Mouse (Mus musculus) hindbrain, embryonic 14.5 days (tissue): ENCODE measurements around the gene Pla2g5. TPM values are rescaled to one million over a fixed set of nuclear protein-coding genes. Genes with fewer than 3 reads are reported as not detected.

ENCODE experiments used
- ATAC-seq: fragments of 200-750 bp; cut with Nextera tagmentation; 2 replicates; pipeline ENCODE4 v1.8.0; 2017; ENCODE audit warnings: moderate number of reproducible peaks, mild to moderate bottlenecking, moderate TSS enrichment, moderate library complexity; ENCODE audit not compliant: low FRiP score
- DNase-seq: peaks from one replicate; pipeline ENCODE4 v3.0.0-alpha.2; 2015; ENCODE audit warnings: low spot score
- H3K27ac ChIP-seq: fragments of 300-500 bp; sonication (generic); 2 replicates; pipeline ENCODE4 v1.5.1; 2014; ENCODE audit warnings: mild to moderate bottlenecking, moderate library complexity
- H3K27me3 ChIP-seq: fragments of 300-500 bp; sonication (generic); 2 replicates; pipeline ENCODE4 v1.6.1; 2014; ENCODE audit warnings: mild to moderate bottlenecking, low read length, mixed read lengths; ENCODE audit not compliant: control insufficient read depth, insufficient read depth
- H3K36me3 ChIP-seq: fragments of 300-500 bp; sonication (generic); replicated peaks from 2 replicates; pipeline ENCODE4 v1.6.1; 2014; ENCODE audit not compliant: control insufficient read depth, insufficient read depth
- H3K4me1 ChIP-seq: fragments of 300-500 bp; sonication (generic); replicated peaks from 2 replicates; pipeline ENCODE4 v1.6.1; 2014; ENCODE audit warnings: antibody characterized with exemption, low read length, mixed read lengths; ENCODE audit not compliant: control insufficient read depth, insufficient read depth
- H3K4me2 ChIP-seq: fragments of 300-500 bp; sonication (generic); replicated peaks from 2 replicates; pipeline ENCODE4 v1.6.1; 2014; ENCODE audit warnings: mild to moderate bottlenecking, moderate library complexity
- H3K4me3 ChIP-seq: fragments of 300-500 bp; sonication (generic); replicated peaks from 2 replicates; pipeline ENCODE4 v1.5.1; 2014; ENCODE audit warnings: mild to moderate bottlenecking, low read length
- H3K9ac ChIP-seq: fragments of 300-500 bp; sonication (generic); 2 replicates; pipeline ENCODE4 v1.6.1; 2014
- H3K9me3 ChIP-seq: fragments of 300-500 bp; sonication (generic); 2 replicates; pipeline ENCODE4 v1.6.1; 2016; ENCODE audit warnings: low read length; ENCODE audit not compliant: control insufficient read depth
- WGBS: fragments of 180-500 bp; shearing (Covaris S2); extraction: QIAGEN DNeasy Blood & Tissue Kit; methylation state at CpG from one replicate; pipeline ENCODE4 v1.1.7; 2014; 5-methylcytosine and 5-hydroxymethylcytosine counted together
- polyA plus RNA-seq: library from polyadenylated mRNA; unstranded; fragments of >200 nt; fragmentation: Nextera tagmentation; extraction: Ambion mirVana; gene quantifications from 2 replicates; pipeline ENCODE4 v1.2.1, GENCODE M21; 2014

The Pla2g5 gene
- polyA plus RNA-seq, 1 experiment from 2014 or later = 0.29 TPM

DNA sequence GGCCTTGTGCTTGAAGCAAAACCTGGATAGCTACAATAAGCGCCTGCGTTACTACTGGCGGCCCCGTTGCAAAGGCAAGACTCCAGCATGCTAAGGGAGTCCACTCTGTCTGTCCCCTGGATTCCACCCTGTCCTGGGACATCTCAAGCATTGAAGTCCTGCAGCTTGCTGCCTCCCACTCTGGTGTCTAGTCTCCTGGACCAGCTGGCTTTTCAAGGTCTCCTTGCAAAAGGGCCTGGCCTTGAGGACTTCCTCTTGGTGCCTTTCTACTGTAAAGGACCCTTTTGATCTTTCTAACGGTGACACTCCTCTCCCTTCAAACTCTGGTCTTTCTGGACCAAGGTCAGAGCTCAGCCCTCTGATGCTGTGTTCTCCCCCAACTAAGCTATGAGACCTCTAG, 83.0 kb downstream of the Pla2g5 start:
- Histone ChIP-seq H3K27me3 (no peaks in the 10 kb centered on the region), H3K9me3 (no peaks in the 10 kb centered on the region), H3K36me3 (no peaks in the 10 kb centered on the region), H3K4me2 (no peak overlapping the region), H3K9ac (no peak overlapping the region), H3K27ac (no peak overlapping the region), H3K4me3 (no peak overlapping the region), H3K4me1 (peaks cover 10% of the 10 kb centered on the region)
- ATAC-seq (no peak), DNase-seq (no peak)
- 92% methylated on average over 5 of the region's 5 CpGs for WGBS

- Histone ChIP-seq H3K4me1 (peaks cover 10% of the 10 kb centered on the region), H3K9ac (0 out of 2 replicates have a peak overlapping the region, but pooled peaks have one; percentile 24), H3K27me3 (no peaks in the 10 kb centered on the region), H3K9me3 (no peaks in the 10 kb centered on the region), H3K27ac (peak overlapping the region; percentile 83), H3K4me3 (no peak overlapping the region), H3K4me2 (no peak overlapping the region), H3K36me3 (no peaks in the 10 kb centered on the region)
- 35% methylated on average over 20 of the region's 20 CpGs for WGBS
- ATAC-seq (no peak), DNase-seq (peak; percentile 62)
Measured at GRCm38 (mm10) chr4:138777417-138778407, 85.6 kb downstream of the Pla2g5 start.

- Histone ChIP-seq H3K36me3 (no peaks in the 10 kb centered on the region), H3K9me3 (no peaks in the 10 kb centered on the region), H3K4me1 (peaks cover 10% of the 10 kb centered on the region), H3K27ac (no peak within 1 kb of the TSS), H3K4me2 (no peak within 1 kb of the TSS), H3K9ac (no peak within 1 kb of the TSS), H3K4me3 (no peak within 1 kb of the TSS), H3K27me3 (no peaks in the 10 kb centered on the region)
- DNase-seq = no peak
- WGBS = 87% methylated on average over 6 of the region's 6 CpGs
- ATAC-seq = no peak
Measured at GRCm38 (mm10) chr4:138775435-138775834, 87.8 kb downstream of the Pla2g5 start, which contains the start of gene Pla2g2d. TSS of gene Pla2g2d (plus strand) at chr4:138775735.

DNA sequence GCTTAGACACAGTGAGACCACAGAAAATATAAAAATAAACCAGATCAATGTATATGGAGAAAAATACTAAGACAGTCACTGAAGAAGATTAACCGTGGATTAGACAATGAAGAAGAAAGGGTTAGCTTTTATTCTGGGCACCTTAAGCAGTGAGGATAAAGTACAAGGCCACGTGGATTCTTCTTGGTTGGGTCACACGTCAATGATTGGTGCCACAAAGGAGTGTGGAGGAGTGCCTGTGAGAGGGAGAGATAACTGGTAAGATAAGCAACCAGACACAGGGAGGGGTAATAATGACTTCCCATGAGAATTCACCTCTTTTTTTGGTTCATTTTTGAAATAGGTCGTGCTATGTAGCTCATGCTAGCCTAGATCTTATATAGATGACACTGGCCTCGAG, 90.9 kb downstream of the Pla2g5 start:
- Histone ChIP-seq H3K27ac (no peak overlapping the region), H3K4me3 (no peak overlapping the region), H3K4me2 (no peak overlapping the region), H3K4me1 (0 out of 2 replicates have a peak, but pooled peaks cover under 1% of the 10 kb centered on the region), H3K9ac (no peak overlapping the region), H3K9me3 (no peaks in the 10 kb centered on the region), H3K36me3 (no peaks in the 10 kb centered on the region), H3K27me3 (no peaks in the 10 kb centered on the region)
- ATAC-seq = no peak
- WGBS = 86% methylated on average over 5 of the region's 5 CpGs
- DNase-seq = no peak

GRCm38 (mm10) chr4:138771970-138772369, 91.3 kb downstream of the Pla2g5 start:
- Histone ChIP-seq H3K4me2 (no peak overlapping the region), H3K36me3 (no peaks in the 10 kb centered on the region), H3K27me3 (no peaks in the 10 kb centered on the region), H3K27ac (no peak overlapping the region), H3K4me1 (no peaks in the 10 kb centered on the region), H3K9me3 (no peaks in the 10 kb centered on the region), H3K4me3 (no peak overlapping the region), H3K9ac (no peak overlapping the region)
- DNase-seq (no peak), ATAC-seq (no peak)
- WGBS = 89% methylated on average over 10 of the region's 10 CpGs

GRCm38 (mm10) chr4:138762266-138762665, 101.0 kb downstream of the Pla2g5 start:
- no peaks in the 10 kb centered on the region for H3K36me3 ChIP-seq
- WGBS = 76% methylated on average over 9 of the region's 9 CpGs
- no peak overlapping the region for H3K9ac ChIP-seq

GRCm38 (mm10) chr4:138757416-138757815, 105.9 kb downstream of the Pla2g5 start, which contains the start of gene Pla2g2f:
TSS of gene Pla2g2f (minus strand) at chr4:138757626.
- DNase-seq (no peak), ATAC-seq (no peak)
- 50% methylated on average over 8 of the region's 8 CpGs for WGBS
- Histone ChIP-seq H3K9me3 (no peaks in the 10 kb centered on the region), H3K4me2 (no peak within 1 kb of the TSS), H3K27ac (no peak within 1 kb of the TSS), H3K4me1 (no peaks in the 10 kb centered on the region), H3K27me3 (no peaks in the 10 kb centered on the region), H3K36me3 (no peaks in the 10 kb centered on the region), H3K4me3 (no peak within 1 kb of the TSS), H3K9ac (no peak within 1 kb of the TSS)

More at GRCm38 (mm10) chr4:138762266-138762665, 101.0 kb downstream of the Pla2g5 start:
- ATAC-seq (no peak), DNase-seq (no peak)
- no peaks in the 10 kb centered on the region for H3K27me3 ChIP-seq
- H3K27ac ChIP-seq = no peak overlapping the region
- H3K4me2 ChIP-seq = no peak overlapping the region
- no peaks in the 10 kb centered on the region for H3K4me1 ChIP-seq
- no peak overlapping the region for H3K4me3 ChIP-seq
- H3K9me3 ChIP-seq = no peaks in the 10 kb centered on the region

GRCm38 (mm10) chr4:138755983-138756382, 107.3 kb downstream of the Pla2g5 start:
- no peak overlapping the region for H3K9ac ChIP-seq
- H3K9me3 ChIP-seq = no peaks in the 10 kb centered on the region
- DNase-seq (no peak), ATAC-seq (no peak)
- no peak overlapping the region for H3K27ac ChIP-seq
- no peaks in the 10 kb centered on the region for H3K36me3 ChIP-seq
- H3K27me3 ChIP-seq = no peaks in the 10 kb centered on the region
- no peak overlapping the region for H3K4me2 ChIP-seq
- WGBS = 73% methylated on average over 11 of the region's 11 CpGs
- H3K4me3 ChIP-seq = no peak overlapping the region
- no peaks in the 10 kb centered on the region for H3K4me1 ChIP-seq

- no peak overlapping the region for H3K4me2 ChIP-seq
- H3K36me3 ChIP-seq = no peaks in the 10 kb centered on the region
- DNase-seq (no peak), ATAC-seq (no peak)
- H3K27ac ChIP-seq = no peak overlapping the region
- WGBS = 50% methylated on average over 4 of the region's 4 CpGs
- no peaks in the 10 kb centered on the region for H3K4me1 ChIP-seq
- H3K9ac ChIP-seq = no peak overlapping the region
- H3K9me3 ChIP-seq = no peaks in the 10 kb centered on the region
- H3K4me3 ChIP-seq = no peak overlapping the region
- H3K27me3 ChIP-seq = no peaks in the 10 kb centered on the region
Measured at GRCm38 (mm10) chr4:138755439-138755838, 107.8 kb downstream of the Pla2g5 start.
